Mouse (Mus musculus) lung, postnatal 10 days (tissue): ENCODE data around the gene Slc18a3.

Experiments
- DNase-seq: peaks from one replicate; pipeline ENCODE4 v3.0.0; 2021

The Slc18a3 gene

DNA sequence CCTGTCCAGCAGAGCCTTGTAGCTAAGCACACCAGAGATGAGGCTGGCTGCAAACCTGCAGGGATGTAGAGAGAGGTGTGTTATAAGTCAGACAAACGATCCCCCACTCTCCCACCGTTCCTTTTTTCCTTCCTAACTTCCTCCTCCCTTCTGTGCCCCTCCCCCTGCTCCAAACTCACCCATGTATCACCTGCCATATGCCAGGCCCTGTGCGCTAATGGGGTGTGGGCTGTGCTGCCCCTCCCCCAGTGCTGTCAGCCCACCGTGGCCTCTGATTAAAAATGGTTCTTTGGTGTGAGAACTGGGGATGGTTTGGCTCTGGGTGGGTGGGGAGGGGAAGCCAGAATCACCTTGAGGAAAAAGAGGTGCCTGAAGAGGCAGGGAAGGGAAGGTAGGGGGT lies 12.1 kb downstream of the Slc18a3 start:
- no peak for DNase-seq

- no peak for DNase-seq
Observed at GRCm38 (mm10) chr14:32446989-32447388, 17.7 kb downstream of the Slc18a3 start.

DNA sequence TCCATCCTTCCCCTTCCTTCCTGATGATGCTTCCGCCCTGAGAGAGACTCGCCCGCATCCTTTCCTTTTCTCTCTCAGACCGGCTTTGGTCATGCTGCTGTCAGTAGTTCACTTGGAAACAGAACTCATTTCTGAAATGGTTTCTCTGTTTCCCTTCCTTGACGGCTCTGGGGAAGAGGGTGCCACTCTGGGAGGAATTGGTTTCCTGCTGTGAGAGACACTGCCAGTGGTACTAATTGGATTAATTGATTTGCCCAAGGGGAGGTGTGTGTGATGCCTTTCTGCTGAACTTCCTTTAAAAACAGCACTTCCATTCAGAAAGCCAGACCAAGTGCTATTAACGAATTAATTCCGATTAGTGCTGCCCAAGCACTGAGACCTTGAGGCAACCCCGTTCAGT lies 21.2 kb downstream of the Slc18a3 start:
- no peak for DNase-seq

DNA sequence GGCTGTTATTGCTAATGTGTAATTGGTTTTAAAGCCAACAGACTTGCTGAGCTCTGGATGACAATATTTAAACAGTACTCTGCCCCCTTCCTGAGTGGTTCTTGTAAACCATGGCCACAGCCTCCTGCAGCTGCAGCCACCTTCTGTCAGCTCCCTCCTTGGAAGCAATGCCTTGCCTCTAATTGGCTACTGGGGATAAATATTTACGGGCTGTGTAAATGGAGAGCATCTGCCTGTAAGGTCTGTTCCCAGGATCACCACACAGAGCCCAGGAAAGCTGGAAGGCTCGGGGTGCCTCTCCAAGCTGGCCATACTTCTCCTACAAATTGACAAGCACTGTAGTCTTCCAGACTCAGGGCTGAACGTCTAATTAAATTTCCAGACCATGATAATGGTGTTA lies 24.9 kb downstream of the Slc18a3 start:
- DNase-seq: no peak

DNA sequence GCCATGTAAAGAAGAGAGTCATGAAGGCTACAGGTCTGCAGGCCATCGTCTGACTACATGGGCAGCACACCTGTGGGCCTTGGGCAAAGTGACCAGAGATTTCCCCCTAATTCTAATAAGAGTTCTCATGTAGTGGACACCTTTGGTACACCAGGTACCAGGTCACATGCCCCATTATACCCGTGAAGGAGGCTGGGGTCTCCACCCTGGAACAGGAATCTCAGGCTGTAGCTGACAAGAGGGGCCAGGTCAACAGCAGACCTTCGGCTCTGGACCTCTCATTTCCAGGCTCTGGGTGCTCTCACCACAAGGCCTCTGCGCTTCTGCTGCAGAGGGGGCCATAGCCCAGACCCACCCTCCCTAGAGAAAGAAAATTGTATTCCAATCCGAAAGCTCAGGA lies 25.3 kb downstream of the Slc18a3 start:
- DNase-seq: no peak

GRCm38 (mm10) chr14:32437352-32437793 lies 27.3 kb downstream of the Slc18a3 start:
- no peak for DNase-seq

- no peak for DNase-seq
Observed at GRCm38 (mm10) chr14:32429030-32429602, 35.5 kb downstream of the Slc18a3 start.

DNA sequence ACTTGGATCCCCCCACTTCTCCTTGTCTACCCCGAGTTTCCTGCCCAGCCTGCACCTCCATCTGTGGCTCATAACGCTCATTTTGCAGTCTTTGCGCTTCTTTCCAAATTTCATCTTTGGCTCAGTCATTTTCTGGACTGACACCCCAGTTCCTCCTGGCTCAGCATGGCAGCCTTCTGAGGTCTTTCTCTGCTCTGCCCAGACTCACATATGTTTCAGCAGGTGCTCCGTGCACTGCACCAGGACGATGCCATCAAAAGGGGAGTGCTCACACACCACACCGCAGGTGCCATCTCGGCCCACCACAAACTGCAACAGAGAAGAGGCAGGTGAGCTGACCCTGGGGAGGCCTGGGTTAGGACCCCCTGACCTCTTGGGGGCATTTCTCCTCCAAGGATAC lies 40.7 kb downstream of the Slc18a3 start:
- DNase-seq: no peak

GRCm38 (mm10) chr14:32418747-32419146 lies 45.9 kb downstream of the Slc18a3 start:
- no peak for DNase-seq
